Mouse (Mus musculus) limb, embryonic 15.5 days (tissue): Measurements from ENCODE around the gene Tom1l2. TPM values are rescaled to one million over a fixed set of nuclear protein-coding genes. Genes with fewer than 3 reads are reported as not detected.

Source experiments
- ATAC-seq: fragments of 200-750 bp; cut with Nextera tagmentation; 2 replicates; pipeline ENCODE4 v1.8.0; 2017; ENCODE audit warnings: low read depth, moderate TSS enrichment; ENCODE audit not compliant: insufficient number of reproducible peaks, low FRiP score, low TSS enrichment
- H3K27ac ChIP-seq: fragments of 300-500 bp; sonication (generic); 2 replicates; pipeline ENCODE4 v1.5.1; 2015; ENCODE audit warnings: moderate library complexity, mild to moderate bottlenecking, inconsistent platforms
- H3K27me3 ChIP-seq: fragments of 300-500 bp; sonication (generic); 2 replicates; pipeline ENCODE4 v1.6.1; 2015; ENCODE audit warnings: inconsistent platforms
- H3K36me3 ChIP-seq: fragments of 300-500 bp; sonication (generic); 2 replicates; pipeline ENCODE4 v1.6.1; 2015; ENCODE audit warnings: inconsistent platforms
- H3K4me1 ChIP-seq: fragments of 300-500 bp; sonication (generic); 2 replicates; pipeline ENCODE4 v1.6.1; 2015; ENCODE audit warnings: inconsistent platforms
- H3K4me2 ChIP-seq: fragments of 300-500 bp; sonication (generic); 2 replicates; pipeline ENCODE4 v1.6.1; 2015; ENCODE audit warnings: mild to moderate bottlenecking, inconsistent platforms
- H3K4me3 ChIP-seq: fragments of 300-500 bp; sonication (generic); 2 replicates; pipeline ENCODE4 v1.5.1; 2015; ENCODE audit warnings: mild to moderate bottlenecking, inconsistent platforms
- H3K9ac ChIP-seq: fragments of 300-500 bp; sonication (generic); 2 replicates; pipeline ENCODE4 v1.6.1; 2015; ENCODE audit warnings: inconsistent platforms
- H3K9me3 ChIP-seq: fragments of 300-500 bp; sonication (generic); 2 replicates; pipeline ENCODE4 v1.6.1; 2016; ENCODE audit warnings: inconsistent platforms
- WGBS: fragments of 180-500 bp; shearing (Covaris S2); methylation state at CpG from one replicate; pipeline ENCODE4 v1.1.7; 2015; 5-methylcytosine and 5-hydroxymethylcytosine counted together
- polyA plus RNA-seq: library from polyadenylated mRNA; unstranded; fragments of >200 nt; fragmentation: Nextera tagmentation; extraction: Ambion mirVana; gene quantifications from 2 replicates; pipeline ENCODE4 v1.2.1, GENCODE M21; 2015

Gene Tom1l2
- polyA plus RNA-seq, 1 experiment from 2014 or later, result 33.7 TPM

DNA sequence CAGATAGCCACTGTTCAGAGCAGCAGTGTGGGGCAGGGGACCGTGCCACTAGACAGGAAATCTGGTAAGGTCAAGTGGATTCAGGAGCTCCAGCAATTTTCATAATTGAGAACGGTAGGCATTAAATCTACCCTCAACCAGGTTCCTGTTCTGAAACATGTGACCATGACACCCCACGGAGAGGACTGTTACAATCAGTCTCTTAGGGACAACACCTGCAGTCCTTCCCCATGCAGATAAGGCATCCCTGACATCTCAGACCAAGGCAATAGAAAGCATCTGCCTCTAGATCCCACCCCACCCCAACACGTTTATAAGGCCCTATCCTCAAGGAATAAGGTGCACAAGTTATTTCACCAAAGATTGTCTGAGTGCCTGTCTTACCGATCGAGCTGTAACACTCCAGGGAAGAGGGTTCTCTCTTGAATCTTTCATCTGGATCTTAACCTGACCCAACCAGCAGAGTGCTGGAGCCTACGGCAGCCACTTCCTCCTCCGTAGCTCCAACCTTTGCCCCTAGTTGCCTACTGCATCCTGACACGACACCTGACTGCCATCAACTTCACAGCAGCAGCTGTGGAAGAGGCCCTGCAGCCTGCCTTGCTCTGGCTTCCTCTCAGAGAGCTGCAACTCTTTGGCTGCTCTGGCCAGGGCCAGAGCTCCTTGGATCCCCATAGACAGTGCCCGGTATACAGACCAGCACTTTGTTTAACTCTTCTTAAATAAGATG, 50.2 kb downstream of the Tom1l2 start:
- Histone ChIP-seq H3K4me2 (no peak overlapping the region), H3K4me1 (peaks cover 26% of the 10 kb centered on the region), H3K27me3 (no peaks in the 10 kb centered on the region), H3K4me3 (no peak overlapping the region), H3K27ac (0 out of 2 replicates have a peak overlapping the region, but pooled peaks have one; percentile 9), H3K9me3 (no peaks in the 10 kb centered on the region), H3K9ac (no peak overlapping the region), H3K36me3 (no peaks in the 10 kb centered on the region)
- 66% methylated on average over 10 of the region's 10 CpGs for WGBS
- ATAC-seq, result no peak

DNA sequence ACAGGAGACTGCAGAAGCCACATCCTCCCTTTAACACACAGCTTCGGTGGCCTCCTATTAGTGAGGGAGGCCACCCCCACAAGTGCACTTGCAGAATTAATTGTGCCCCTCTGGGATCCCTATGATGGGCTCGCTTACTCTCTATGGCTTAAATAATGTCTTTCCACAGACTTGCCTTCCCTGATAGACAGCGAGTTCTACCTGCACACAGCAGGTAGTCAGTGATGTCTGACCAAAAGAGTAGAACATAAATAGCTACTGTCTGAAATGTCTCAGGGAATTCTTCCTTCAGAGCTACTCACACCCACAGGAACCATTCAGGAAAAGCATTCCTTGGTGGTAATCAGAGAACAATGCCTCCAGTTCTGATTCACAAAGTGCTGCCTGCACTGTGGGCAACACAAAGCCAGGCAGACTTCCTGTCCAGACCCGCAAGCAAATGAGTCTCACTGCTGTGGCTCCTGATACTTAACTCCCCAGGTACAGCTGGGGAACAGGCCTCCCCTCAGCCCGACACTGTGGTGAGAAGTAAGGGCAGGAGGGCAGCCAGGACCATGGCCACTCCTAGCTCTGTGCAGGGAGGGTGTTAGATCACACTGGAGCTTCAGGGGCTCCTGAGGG, 51.0 kb downstream of the Tom1l2 start:
- ATAC-seq, result no peak
- 0 out of 2 replicates have a peak overlapping the region, but pooled peaks have one; percentile 66 for H3K27ac ChIP-seq
- no peak overlapping the region for H3K4me2 ChIP-seq
- H3K36me3 ChIP-seq, result no peaks in the 10 kb centered on the region
- no peaks in the 10 kb centered on the region for H3K9me3 ChIP-seq
- H3K9ac ChIP-seq, result no peak overlapping the region
- 42% methylated on average over 5 of the region's 5 CpGs for WGBS
- H3K4me1 ChIP-seq, result peaks cover 21% of the 10 kb centered on the region
- H3K4me3 ChIP-seq, result no peak overlapping the region
- H3K27me3 ChIP-seq, result no peaks in the 10 kb centered on the region

DNA sequence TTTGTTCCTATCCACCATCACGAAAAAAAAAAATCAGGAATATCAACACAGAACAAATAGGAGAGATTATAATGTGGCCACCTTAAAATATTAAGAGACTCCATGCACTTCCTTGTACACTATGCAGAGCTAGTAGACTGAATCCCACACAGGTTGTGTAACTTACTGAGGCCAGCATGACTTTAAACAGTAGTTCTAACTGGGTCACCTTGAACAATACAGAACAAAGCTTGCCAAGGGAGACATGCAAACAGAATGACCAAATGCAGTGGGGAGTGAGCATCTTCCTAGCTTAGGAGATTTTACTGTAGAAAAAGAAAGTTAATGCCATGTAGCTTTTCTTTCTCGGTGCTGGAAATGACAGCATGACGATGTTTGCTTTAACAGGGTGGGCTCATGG, 52.4 kb downstream of the Tom1l2 start:
- no peak overlapping the region for H3K4me2 ChIP-seq
- H3K36me3 ChIP-seq, result no peaks in the 10 kb centered on the region
- H3K27ac ChIP-seq, result no peak overlapping the region
- peaks cover 18% of the 10 kb centered on the region for H3K4me1 ChIP-seq
- no peak overlapping the region for H3K9ac ChIP-seq
- no peak overlapping the region for H3K4me3 ChIP-seq
- H3K27me3 ChIP-seq, result no peaks in the 10 kb centered on the region
- no peaks in the 10 kb centered on the region for H3K9me3 ChIP-seq
- no peak for ATAC-seq
- WGBS, result 81% methylated on average over 3 of the region's 3 CpGs

GRCm38 (mm10) chr11:60297772-60298171, 54.9 kb downstream of the Tom1l2 start:
- Histone ChIP-seq H3K4me1 (peaks cover 41% of the 10 kb centered on the region), H3K4me3 (no peak overlapping the region), H3K36me3 (no peaks in the 10 kb centered on the region), H3K27me3 (no peaks in the 10 kb centered on the region), H3K4me2 (no peak overlapping the region), H3K27ac (no peak overlapping the region), H3K9ac (no peak overlapping the region), H3K9me3 (no peaks in the 10 kb centered on the region)
- WGBS, result 60% methylated on average over 3 of the region's 3 CpGs
- ATAC-seq, result no peak

- Histone ChIP-seq H3K4me3 (no peak overlapping the region), H3K36me3 (no peaks in the 10 kb centered on the region), H3K27me3 (no peaks in the 10 kb centered on the region), H3K4me2 (peak overlapping the region; percentile 3; the same call in 1 of the 2 replicates), H3K4me1 (peaks cover 41% of the 10 kb centered on the region), H3K9ac (no peak overlapping the region), H3K27ac (peak overlapping the region; percentile 85), H3K9me3 (no peaks in the 10 kb centered on the region)
- WGBS, result 32% methylated on average over 5 of the region's 5 CpGs
- ATAC-seq, result 0 out of 2 replicates have a peak, but pooled peaks have one; percentile 11
Measured at GRCm38 (mm10) chr11:60294630-60295313, 57.9 kb downstream of the Tom1l2 start.

GRCm38 (mm10) chr11:60293683-60294629, 58.7 kb downstream of the Tom1l2 start:
- Histone ChIP-seq H3K9me3 (no peaks in the 10 kb centered on the region), H3K4me2 (peak overlapping the region; percentile 3; the same call in 1 of the 2 replicates), H3K4me3 (no peak overlapping the region), H3K36me3 (no peaks in the 10 kb centered on the region), H3K4me1 (peaks cover 41% of the 10 kb centered on the region), H3K27ac (peak overlapping the region; percentile 85), H3K27me3 (no peaks in the 10 kb centered on the region), H3K9ac (no peak overlapping the region)
- ATAC-seq, result peak; percentile 74
- 49% methylated on average over 6 of the region's 6 CpGs for WGBS

GRCm38 (mm10) chr11:60292718-60293117, 60.0 kb downstream of the Tom1l2 start:
- Histone ChIP-seq H3K36me3 (no peaks in the 10 kb centered on the region), H3K27me3 (no peaks in the 10 kb centered on the region), H3K4me2 (no peak overlapping the region), H3K27ac (peak overlapping the region; percentile 18; the same call in 1 of the 2 replicates), H3K9ac (no peak overlapping the region), H3K4me3 (no peak overlapping the region), H3K4me1 (peaks cover 41% of the 10 kb centered on the region), H3K9me3 (no peaks in the 10 kb centered on the region)
- no peak for ATAC-seq
- 16% methylated on average over 2 of the region's 2 CpGs for WGBS

DNA sequence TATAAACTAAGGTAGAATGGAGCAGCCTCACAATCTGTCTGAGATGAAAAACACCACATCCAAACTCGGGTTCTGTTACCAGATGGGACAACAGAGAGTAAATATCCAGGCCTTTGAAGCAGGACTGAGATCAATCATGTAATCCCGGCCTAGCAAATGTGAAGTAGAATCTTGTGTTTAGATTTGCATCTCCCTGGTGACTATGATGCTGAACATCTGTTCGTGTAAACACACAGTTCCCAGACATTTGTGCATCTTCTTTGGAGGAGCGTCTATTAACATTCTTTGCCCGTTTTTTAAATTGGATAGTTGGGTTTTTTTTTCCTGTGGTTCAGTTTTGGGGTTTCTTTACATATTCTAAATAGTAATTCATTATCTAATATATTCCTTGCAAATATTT, 63.7 kb downstream of the Tom1l2 start:
- H3K4me1 ChIP-seq, result peaks cover 23% of the 10 kb centered on the region
- H3K27me3 ChIP-seq, result no peaks in the 10 kb centered on the region
- H3K27ac ChIP-seq, result no peak overlapping the region
- no peak overlapping the region for H3K4me2 ChIP-seq
- 0 out of 2 replicates have a peak, but pooled peaks cover 5% of the 10 kb centered on the region for H3K36me3 ChIP-seq
- no peak for ATAC-seq
- H3K9ac ChIP-seq, result no peak overlapping the region
- no peak overlapping the region for H3K4me3 ChIP-seq
- no peaks in the 10 kb centered on the region for H3K9me3 ChIP-seq
- 40% methylated on average over 5 of the region's 5 CpGs for WGBS

DNA sequence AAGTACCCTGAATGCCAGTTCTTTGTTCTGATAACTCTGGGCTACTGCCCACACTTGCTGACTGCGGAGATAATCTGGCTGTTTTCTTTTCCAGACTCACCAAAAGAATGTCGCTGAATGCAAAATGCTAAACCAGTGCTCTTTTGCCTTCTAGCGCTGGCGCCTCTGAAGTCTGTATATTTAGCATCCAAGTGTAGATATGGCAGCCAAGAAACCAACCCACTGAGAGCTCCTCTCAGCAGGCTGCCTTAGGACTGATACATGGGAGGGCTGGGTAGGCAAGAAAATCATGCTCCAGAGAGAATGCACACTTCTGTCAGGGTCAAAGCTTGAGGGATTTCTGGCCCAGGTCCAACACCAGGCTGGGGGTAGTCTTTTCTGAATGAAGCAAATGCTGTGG, 66.4 kb downstream of the Tom1l2 start:
- Histone ChIP-seq H3K9me3 (no peaks in the 10 kb centered on the region), H3K27ac (no peak overlapping the region), H3K4me3 (no peak overlapping the region), H3K36me3 (0 out of 2 replicates have a peak, but pooled peaks cover 5% of the 10 kb centered on the region), H3K4me1 (peaks cover 3% of the 10 kb centered on the region; the same call in 1 of the 2 replicates), H3K4me2 (no peak overlapping the region), H3K27me3 (no peaks in the 10 kb centered on the region), H3K9ac (no peak overlapping the region)
- WGBS, result 80% methylated on average over 4 of the region's 4 CpGs
- ATAC-seq, result no peak

GRCm38 (mm10) chr11:60280429-60281414, 72.0 kb downstream of the Tom1l2 start:
- Histone ChIP-seq H3K27me3 (no peaks in the 10 kb centered on the region), H3K4me1 (no peaks in the 10 kb centered on the region), H3K4me2 (no peak overlapping the region), H3K9me3 (no peaks in the 10 kb centered on the region), H3K27ac (no peak overlapping the region), H3K4me3 (no peak overlapping the region), H3K36me3 (0 out of 2 replicates have a peak, but pooled peaks cover 5% of the 10 kb centered on the region), H3K9ac (no peak overlapping the region)
- WGBS, result 74% methylated on average over 11 of the region's 11 CpGs
- ATAC-seq, result no peak
